In the genomic region with DNA sequence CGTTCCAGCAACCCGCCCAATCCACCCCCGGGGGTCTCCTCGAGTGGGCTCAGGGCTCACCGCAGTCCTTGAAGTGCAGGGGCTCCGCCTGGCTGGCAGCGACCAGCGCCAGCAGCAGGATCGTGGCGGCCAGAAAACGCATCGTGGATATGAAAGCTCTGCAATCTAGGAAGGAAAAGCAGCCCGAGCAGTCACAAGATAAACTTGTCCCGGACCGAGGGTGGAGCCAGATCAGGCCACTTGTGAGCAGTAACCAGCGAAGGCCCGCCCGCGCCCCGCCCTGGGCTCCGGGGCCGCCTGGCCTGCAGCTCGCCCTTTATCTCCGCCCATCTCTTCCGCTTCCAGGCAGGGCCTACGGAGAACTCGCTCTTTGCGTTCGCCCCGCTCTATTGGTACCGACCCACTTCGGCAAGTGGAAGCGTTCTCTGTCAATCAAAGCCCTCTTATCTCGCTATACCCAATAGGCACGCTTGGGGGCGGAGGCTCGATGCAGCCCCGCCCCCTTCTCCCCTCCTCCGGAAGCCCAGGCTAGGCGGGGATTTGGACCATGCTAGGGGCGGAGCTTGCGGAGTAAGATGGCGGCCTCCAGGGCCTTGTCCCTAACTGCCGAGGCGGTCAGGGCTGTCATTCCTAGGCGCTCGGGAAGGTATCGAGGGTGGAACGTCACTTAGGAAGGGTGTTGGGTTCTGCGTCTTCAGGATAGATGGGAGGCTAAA, we compare ENCODE assay signal across 8 mouse cellular contexts. TPM values are rescaled to one million over a fixed set of nuclear protein-coding genes. Genes with fewer than 3 reads are reported as not detected.
DNase-seq lines count a peak whose midpoint lies in the region; ATAC-seq and TF ChIP-seq lines count a peak whose summit lies in the region.

A gene (minus strand): TSS at position 427 of the 716 bp plus-strand sequence.
A gene (plus strand): TSS at position 526 of the 716 bp plus-strand sequence.

- peak within 1 kb of the TSS; percentile 97 for H3K4me3 ChIP-seq in E14TG2a.4 (replicated peaks; ENCODE audit: low read length)
- peak within 1 kb of the TSS; percentile 70 for H3K4me3 ChIP-seq in forebrain, embryonic 12.5 days (replicated peaks)
- peak within 1 kb of the TSS; percentile 92 for H3K4me3 ChIP-seq in heart, postnatal 0 days (ENCODE audit: low read depth, low read length)
- H3K4me3 ChIP-seq in liver, embryonic 16.5 days (ENCODE audit: low read depth, low read length) = peak within 1 kb of the TSS; percentile 86
- peak within 1 kb of the TSS; percentile 67 for H3K4me3 ChIP-seq in neural tube, embryonic 13.5 days
- peak within 1 kb of the TSS; percentile 98 for H3K4me3 ChIP-seq in testis, adult 2 months (ENCODE audit: control insufficient read depth, low read depth, low read length)

- peak within 1 kb of the TSS; percentile 84 for H3K4me2 ChIP-seq in forebrain, embryonic 12.5 days
- H3K4me2 ChIP-seq in heart, postnatal 0 days (ENCODE audit: low read depth, low read length) = peak within 1 kb of the TSS; percentile 90
- H3K4me2 ChIP-seq in liver, embryonic 16.5 days (ENCODE audit: low read depth, low read length) = peak within 1 kb of the TSS; percentile 94
- H3K4me2 ChIP-seq in neural tube, embryonic 13.5 days = peak within 1 kb of the TSS; percentile 67

- H3K9ac ChIP-seq in forebrain, embryonic 12.5 days = peak within 1 kb of the TSS; percentile 74
- H3K9ac ChIP-seq in heart, postnatal 0 days (replicated peaks; ENCODE audit: low read depth, low read length) = peak within 1 kb of the TSS; percentile 89
- H3K9ac ChIP-seq in liver, embryonic 16.5 days (ENCODE audit: low read depth, low read length) = peak within 1 kb of the TSS; percentile 89
- peak within 1 kb of the TSS; percentile 81 for H3K9ac ChIP-seq in neural tube, embryonic 13.5 days

- peak; percentile 89 for TF ChIP-seq EP300 in heart, postnatal 0 days (IDR thresholded peaks at IDR 0.05; ENCODE audit: low read depth)

- H3K9me3 ChIP-seq in E14TG2a.4 (ENCODE audit: low read length) = no peaks in the 10 kb centered on the region
- H3K9me3 ChIP-seq in forebrain, embryonic 12.5 days = no peaks in the 10 kb centered on the region
- H3K9me3 ChIP-seq in heart, postnatal 0 days (replicated peaks; ENCODE audit: control insufficient read depth, low read length) = no peaks in the 10 kb centered on the region
- H3K9me3 ChIP-seq in liver, embryonic 16.5 days (replicated peaks; ENCODE audit: control insufficient read depth, low read length) = no peaks in the 10 kb centered on the region
- H3K9me3 ChIP-seq in neural tube, embryonic 13.5 days = no peaks in the 10 kb centered on the region

- DNase-seq in c-Kit-positive CD71-positive TER-119-positive erythroid progenitor cells, embryonic 14.5 days (ENCODE audit: low spot score) = peak; percentile 97
- DNase-seq in heart, postnatal 0 days (ENCODE audit: low spot score) = peak; percentile 100
- peak; percentile 96 to 98 for DNase-seq in kidney, postnatal 4 days

- H3K27me3 ChIP-seq in E14TG2a.4 (ENCODE audit: insufficient read depth, low read length) = no peaks in the 10 kb centered on the region
- H3K27me3 ChIP-seq in forebrain, embryonic 12.5 days = no peaks in the 10 kb centered on the region
- no peaks in the 10 kb centered on the region for H3K27me3 ChIP-seq in heart, postnatal 0 days (ENCODE audit: control insufficient read depth, insufficient read depth, low read length)
- no peaks in the 10 kb centered on the region for H3K27me3 ChIP-seq in liver, embryonic 16.5 days (ENCODE audit: control insufficient read depth, insufficient read depth, low read depth, low read length)
- no peaks in the 10 kb centered on the region for H3K27me3 ChIP-seq in neural tube, embryonic 13.5 days
- no peaks in the 10 kb centered on the region for H3K27me3 ChIP-seq in testis, adult 2 months (ENCODE audit: control insufficient read depth, insufficient read depth, low read length)

- TF ChIP-seq POLR2A in testis, adult 2 months (IDR thresholded peaks at IDR 0.05; ENCODE audit: control insufficient read depth, low read depth, low read length) = peak; percentile 91

- TF ChIP-seq CTCF in E14TG2a.4 (conservative IDR thresholded peaks at IDR 0.05; ENCODE audit: low read length) = no peak
- 0 out of 2 replicates have a peak, but pooled peaks have one; percentile 2 for TF ChIP-seq CTCF in heart, postnatal 0 days (IDR thresholded peaks at IDR 0.05; ENCODE audit: low read depth)
- no peak for TF ChIP-seq CTCF in testis, adult 2 months (IDR thresholded peaks at IDR 0.05; ENCODE audit: control insufficient read depth, insufficient read depth, insufficient replicate concordance, low read depth, low read length)

- peaks cover 44% of the 10 kb centered on the region for H3K36me3 ChIP-seq in E14TG2a.4 (ENCODE audit: insufficient read depth, low read length)
- peaks cover 13% of the 10 kb centered on the region for H3K36me3 ChIP-seq in forebrain, embryonic 12.5 days (replicated peaks)
- peaks cover 10% of the 10 kb centered on the region; the same call in 1 of the 2 replicates for H3K36me3 ChIP-seq in heart, postnatal 0 days (replicated peaks; ENCODE audit: control insufficient read depth, insufficient read depth, low read length)
- no peaks in the 10 kb centered on the region for H3K36me3 ChIP-seq in liver, embryonic 16.5 days (ENCODE audit: control insufficient read depth, insufficient read depth)
- peaks cover 9% of the 10 kb centered on the region for H3K36me3 ChIP-seq in neural tube, embryonic 13.5 days
- H3K36me3 ChIP-seq in testis, adult 2 months (ENCODE audit: control insufficient read depth, insufficient read depth, low read length) = no peaks in the 10 kb centered on the region

- peak; percentile 99 for ATAC-seq in forebrain, embryonic 12.5 days (ENCODE audit: low FRiP score)
- peak; percentile 98 for ATAC-seq in heart, postnatal 0 days (ENCODE audit: insufficient read depth, low read depth)
- peak; percentile 98 for ATAC-seq in liver, embryonic 16.5 days (ENCODE audit: low read depth)
- peak; percentile 99 for ATAC-seq in neural tube, embryonic 13.5 days (ENCODE audit: low read depth)

- peak within 1 kb of the TSS; percentile 94 for H3K27ac ChIP-seq in forebrain, embryonic 12.5 days
- H3K27ac ChIP-seq in heart, postnatal 0 days (ENCODE audit: low read depth) = peak within 1 kb of the TSS; percentile 98
- peak within 1 kb of the TSS; percentile 98 for H3K27ac ChIP-seq in liver, embryonic 16.5 days (ENCODE audit: low read length)
- H3K27ac ChIP-seq in neural tube, embryonic 13.5 days (replicated peaks) = peak within 1 kb of the TSS; percentile 88
- H3K27ac ChIP-seq in testis, adult 2 months (ENCODE audit: control insufficient read depth, insufficient read depth, low read depth, low read length) = peak within 1 kb of the TSS; percentile 97

- H3K4me1 ChIP-seq in E14TG2a.4 (replicated peaks; ENCODE audit: low read depth, low read length) = peaks cover 56% of the 10 kb centered on the region
- H3K4me1 ChIP-seq in forebrain, embryonic 12.5 days = peaks cover 32% of the 10 kb centered on the region
- H3K4me1 ChIP-seq in heart, postnatal 0 days (ENCODE audit: control insufficient read depth, insufficient read depth) = peaks cover 13% of the 10 kb centered on the region
- peaks cover 36% of the 10 kb centered on the region for H3K4me1 ChIP-seq in liver, embryonic 16.5 days (ENCODE audit: control insufficient read depth, low read depth, low read length)
- peaks cover 47% of the 10 kb centered on the region for H3K4me1 ChIP-seq in neural tube, embryonic 13.5 days (replicated peaks)
- peaks cover 4% of the 10 kb centered on the region for H3K4me1 ChIP-seq in testis, adult 2 months (ENCODE audit: control insufficient read depth, insufficient read depth, low read length)

- under 1% methylated on average over 50 of the region's 50 CpGs for WGBS in forebrain, embryonic 12.5 days
- under 1% methylated on average over 50 of the region's 50 CpGs for WGBS in heart, postnatal 0 days
- WGBS in liver, embryonic 16.5 days (ENCODE audit: insufficient replicate concordance) = under 1% methylated on average over 50 of the region's 50 CpGs
- WGBS in neural tube, embryonic 13.5 days = under 1% methylated on average over 50 of the region's 50 CpGs

RNA-seq across cellular contexts. Expression of the first gene that starts in this region (rescaled TPM):
- polyA plus RNA-seq in forebrain, embryonic 12.5 days (2016; fragmentation: Nextera tagmentation; extraction: Ambion mirVana) = 72.0 and 75.2 TPM in 2 replicates
- 51.3 and 57.1 TPM in 2 replicates for total RNA-seq in heart, postnatal 0 days (2014; rRNA removed; ENCODE audit: low replicate concordance)
- polyA plus RNA-seq in heart, postnatal 0 days (2015; fragmentation: Nextera tagmentation; extraction: Ambion mirVana) = 44.6 and 48.4 TPM in 2 replicates
- polyA plus RNA-seq in liver, embryonic 16.5 days (2015; fragmentation: Nextera tagmentation; extraction: Ambion mirVana) = 26.9 and 27.9 TPM in 2 replicates
- 74.9 and 77.8 TPM in 2 replicates for polyA plus RNA-seq in neural tube, embryonic 13.5 days (2015; fragmentation: Nextera tagmentation; extraction: Ambion mirVana)
- 43.4 and 56.6 TPM in 2 replicates for polyA plus RNA-seq in testis, adult 2 months (2012; rRNA removed)

RNA-seq across cellular contexts. Expression of the second gene that starts in this region (rescaled TPM):
- 143 and 152 TPM in 2 replicates for polyA plus RNA-seq in forebrain, embryonic 12.5 days (2016; fragmentation: Nextera tagmentation; extraction: Ambion mirVana)
- 106 and 109 TPM in 2 replicates for total RNA-seq in heart, postnatal 0 days (2014; rRNA removed; ENCODE audit: low replicate concordance)
- polyA plus RNA-seq in heart, postnatal 0 days (2015; fragmentation: Nextera tagmentation; extraction: Ambion mirVana) = 159 and 165 TPM in 2 replicates
- polyA plus RNA-seq in liver, embryonic 16.5 days (2015; fragmentation: Nextera tagmentation; extraction: Ambion mirVana) = 94.7 and 96.2 TPM in 2 replicates
- polyA plus RNA-seq in neural tube, embryonic 13.5 days (2015; fragmentation: Nextera tagmentation; extraction: Ambion mirVana) = 148 and 154 TPM in 2 replicates
- 69.8 and 83.7 TPM in 2 replicates for polyA plus RNA-seq in testis, adult 2 months (2012; rRNA removed)

Comparison
In these comparisons a context has a peak if more than half of its experiments do, and no peak if none do; other contexts are left out.
1. Peak in every context shown above with its lines: DNase-seq, ATAC-seq, H3K4me3 ChIP-seq and H3K27ac ChIP-seq.